9 mouse cellular contexts compared by ENCODE assay signal in genomic region chr17:46874133-46874532, GRCm38 (mm10). TPM values are rescaled to one million over a fixed set of nuclear protein-coding genes. Genes with fewer than 3 reads are reported as not detected.
DNase-seq lines count a peak whose midpoint lies in the region; ATAC-seq lines count a peak whose summit lies in the region.
"Had no signal": no experiment of that assay in that cellular context is flagged by ENCODE, and none has a peak within 500 bp of the region (broad histone marks: within the 10 kb centered on the region; RNA-seq: fewer than 3 reads in every experiment).

No protein-coding gene starts in this region.

- H3K36me3 ChIP-seq in midbrain, embryonic 14.5 days (ENCODE audit: control insufficient read depth, insufficient read depth, low read length) = no peaks in the 10 kb centered on the region
- no peaks in the 10 kb centered on the region for H3K36me3 ChIP-seq in midbrain, embryonic 16.5 days (ENCODE audit: control insufficient read depth, insufficient read depth, low read length)
- no peaks in the 10 kb centered on the region for H3K36me3 ChIP-seq in forebrain, embryonic 14.5 days (ENCODE audit: control insufficient read depth, insufficient read depth, low read length)
- H3K36me3 ChIP-seq: limb, embryonic 13.5 days had no signal

- ATAC-seq in midbrain, embryonic 14.5 days (ENCODE audit: low FRiP score, low TSS enrichment) = no peak
- ATAC-seq in midbrain, embryonic 16.5 days = no peak
- no peak for ATAC-seq in megakaryocyte-erythroid progenitor cell, adult 5-6 weeks (replicated peaks; ENCODE audit: low FRiP score, low TSS enrichment, poor library complexity, severe bottlenecking)
- ATAC-seq in forebrain, embryonic 14.5 days = no peak

- H3K4me2 ChIP-seq in midbrain, embryonic 14.5 days (ENCODE audit: low read length) = no peak overlapping the region
- H3K4me2 ChIP-seq in midbrain, embryonic 16.5 days (ENCODE audit: low read length) = no peak overlapping the region
- H3K4me2 ChIP-seq in forebrain, embryonic 14.5 days (ENCODE audit: low read length) = no peak overlapping the region
- H3K4me2 ChIP-seq: limb, embryonic 13.5 days had no signal

- DNase-seq in midbrain, embryonic 14.5 days = peak; percentile 18
- peak; percentile 87 for DNase-seq in brain, adult 2 months (ENCODE audit: low read depth, low spot score)
- peak; percentile 73 for DNase-seq in heart, postnatal 4 days
- DNase-seq in lung, postnatal 4 days = peak; percentile 54 to 65
- no peak for DNase-seq in thymus, postnatal 14 days
- no peak for DNase-seq in forebrain, embryonic 14.5 days (ENCODE audit: low spot score)

- 47% methylated on average over 10 of the region's 10 CpGs for WGBS in midbrain, embryonic 14.5 days
- WGBS in midbrain, embryonic 16.5 days = 50% methylated on average over 10 of the region's 10 CpGs
- 52% methylated on average over 10 of the region's 10 CpGs for WGBS in forebrain, embryonic 14.5 days

- H3K9ac ChIP-seq in midbrain, embryonic 14.5 days (replicated peaks; ENCODE audit: low read length) = no peak overlapping the region
- H3K9ac ChIP-seq in midbrain, embryonic 16.5 days (ENCODE audit: low read depth, low read length) = no peak overlapping the region
- no peak overlapping the region for H3K9ac ChIP-seq in forebrain, embryonic 14.5 days (ENCODE audit: low read length)
- H3K9ac ChIP-seq: limb, embryonic 13.5 days had no signal

- H3K4me1 ChIP-seq in midbrain, embryonic 14.5 days (ENCODE audit: control insufficient read depth, insufficient read depth, low read length) = 0 out of 2 replicates have a peak, but pooled peaks cover 3% of the 10 kb centered on the region
- H3K4me1 ChIP-seq in midbrain, embryonic 16.5 days (ENCODE audit: control insufficient read depth, insufficient read depth, low read length) = peaks cover 4% of the 10 kb centered on the region
- H3K4me1 ChIP-seq in forebrain, embryonic 14.5 days (ENCODE audit: control insufficient read depth, insufficient read depth, low read length) = no peaks in the 10 kb centered on the region

- H3K9me3 ChIP-seq in midbrain, embryonic 14.5 days (ENCODE audit: control insufficient read depth, low read length) = no peaks in the 10 kb centered on the region
- no peaks in the 10 kb centered on the region for H3K9me3 ChIP-seq in midbrain, embryonic 16.5 days (replicated peaks; ENCODE audit: control insufficient read depth, low read length, poor library complexity, severe bottlenecking)
- no peaks in the 10 kb centered on the region for H3K9me3 ChIP-seq in forebrain, embryonic 14.5 days (replicated peaks; ENCODE audit: control insufficient read depth, low read length)
- H3K9me3 ChIP-seq: limb, embryonic 13.5 days had no signal

- no peak overlapping the region for H3K27ac ChIP-seq in midbrain, embryonic 14.5 days (replicated peaks; ENCODE audit: low read depth, low read length)
- H3K27ac ChIP-seq in midbrain, embryonic 16.5 days (ENCODE audit: low read length) = no peak overlapping the region
- H3K27ac ChIP-seq in forebrain, embryonic 14.5 days (ENCODE audit: low read depth, low read length) = no peak overlapping the region
- H3K27ac ChIP-seq: limb, embryonic 13.5 days had no signal

- H3K4me3 ChIP-seq in midbrain, embryonic 14.5 days (replicated peaks; ENCODE audit: low read depth, low read length) = no peak overlapping the region
- H3K4me3 ChIP-seq in midbrain, embryonic 16.5 days (ENCODE audit: low read depth, low read length) = no peak overlapping the region
- no peak overlapping the region for H3K4me3 ChIP-seq in forebrain, embryonic 14.5 days (ENCODE audit: low read depth, low read length)
- H3K4me3 ChIP-seq: limb, embryonic 13.5 days had no signal

- no peaks in the 10 kb centered on the region for H3K27me3 ChIP-seq in midbrain, embryonic 14.5 days (ENCODE audit: control insufficient read depth, insufficient read depth, low read length)
- H3K27me3 ChIP-seq in midbrain, embryonic 16.5 days (ENCODE audit: control insufficient read depth, insufficient read depth, low read depth, low read length) = no peaks in the 10 kb centered on the region
- no peaks in the 10 kb centered on the region for H3K27me3 ChIP-seq in forebrain, embryonic 14.5 days (replicated peaks; ENCODE audit: control insufficient read depth, insufficient read depth, low read length)
- H3K27me3 ChIP-seq: limb, embryonic 13.5 days had no signal

RNA-seq across cellular contexts. Expression of gene Bicral, which starts 15.9 kb away (rescaled TPM):
- 10.2 and 11.6 TPM in 2 replicates for polyA plus RNA-seq in midbrain, embryonic 14.5 days (2014; fragmentation: Nextera tagmentation; extraction: Ambion mirVana)
- 9.5 and 10.9 TPM in 2 replicates for polyA plus RNA-seq in midbrain, embryonic 16.5 days (2015; fragmentation: Nextera tagmentation; extraction: Ambion mirVana)
- total RNA-seq in heart, postnatal 4 days (2021) = 10 to 100 TPM; 11.8 to 14.0 TPM
- total RNA-seq in megakaryocyte-erythroid progenitor cell, adult 5-6 weeks (2014; fragmentation: Nextera tagmentation) = 24.6 and 28.7 TPM in 2 replicates
- total RNA-seq in megakaryocyte-erythroid progenitor cell, adult 5-6 weeks (2017) = 10.4 and 16.5 TPM in 2 replicates
- 7.5 and 8.5 TPM in 2 replicates for polyA plus RNA-seq in forebrain, embryonic 14.5 days (2014; fragmentation: Nextera tagmentation; extraction: Ambion mirVana)

RNA-seq across cellular contexts. Expression of gene Tbcc, which starts 16.4 kb away (rescaled TPM):
- polyA plus RNA-seq in midbrain, embryonic 14.5 days (2014; fragmentation: Nextera tagmentation; extraction: Ambion mirVana) = 62.8 and 67.6 TPM in 2 replicates
- polyA plus RNA-seq in midbrain, embryonic 16.5 days (2015; fragmentation: Nextera tagmentation; extraction: Ambion mirVana) = 49.5 and 52.6 TPM in 2 replicates
- 10 to 100 TPM; 23.5 to 26.2 TPM for total RNA-seq in heart, postnatal 4 days (2021)
- total RNA-seq in megakaryocyte-erythroid progenitor cell, adult 5-6 weeks (2014; fragmentation: Nextera tagmentation) = 19.3 and 20.4 TPM in 2 replicates
- total RNA-seq in megakaryocyte-erythroid progenitor cell, adult 5-6 weeks (2017) = 10.9 and 13.3 TPM in 2 replicates
- 66.4 TPM in 2 replicates for polyA plus RNA-seq in forebrain, embryonic 14.5 days (2014; fragmentation: Nextera tagmentation; extraction: Ambion mirVana)

RNA-seq across cellular contexts. Expression of gene Prph2, which starts 36.1 kb away (rescaled TPM):
- polyA plus RNA-seq in midbrain, embryonic 14.5 days (2014; fragmentation: Nextera tagmentation; extraction: Ambion mirVana) = not detected in 2 replicates
- polyA plus RNA-seq in midbrain, embryonic 16.5 days (2015; fragmentation: Nextera tagmentation; extraction: Ambion mirVana) = not detected in 2 replicates
- not detected for total RNA-seq in heart, postnatal 4 days (2021)
- total RNA-seq in megakaryocyte-erythroid progenitor cell, adult 5-6 weeks (2014; fragmentation: Nextera tagmentation) = not detected in 2 replicates
- total RNA-seq in megakaryocyte-erythroid progenitor cell, adult 5-6 weeks (2017) = not detected in 2 replicates
- polyA plus RNA-seq in forebrain, embryonic 14.5 days (2014; fragmentation: Nextera tagmentation; extraction: Ambion mirVana) = not detected in 2 replicates
- polyA plus RNA-seq: limb, embryonic 13.5 days had no signal

Comparison
In these comparisons a context has a peak if more than half of its experiments do, and no peak if none do; other contexts are left out.
1. DNase-seq: peak in midbrain, embryonic 14.5 days (single experiment), brain, adult 2 months (single experiment), heart, postnatal 4 days (single experiment) and lung, postnatal 4 days (2 of 2); none in thymus, postnatal 14 days (single experiment) and forebrain, embryonic 14.5 days (single experiment).